Mouse (Mus musculus): ENCODE results near the gene Cckbr. TPM values are rescaled to one million over a fixed set of nuclear protein-coding genes. Genes with fewer than 3 reads are reported as not detected.
"Not testable (repeated sequence)": the region's sequence is repeated elsewhere in the genome, so short reads cannot be mapped to it uniquely, and the experiment has no call there.

Cckbr gene
- total RNA-seq, 1 experiment from 2014 or later = not detected

DNA sequence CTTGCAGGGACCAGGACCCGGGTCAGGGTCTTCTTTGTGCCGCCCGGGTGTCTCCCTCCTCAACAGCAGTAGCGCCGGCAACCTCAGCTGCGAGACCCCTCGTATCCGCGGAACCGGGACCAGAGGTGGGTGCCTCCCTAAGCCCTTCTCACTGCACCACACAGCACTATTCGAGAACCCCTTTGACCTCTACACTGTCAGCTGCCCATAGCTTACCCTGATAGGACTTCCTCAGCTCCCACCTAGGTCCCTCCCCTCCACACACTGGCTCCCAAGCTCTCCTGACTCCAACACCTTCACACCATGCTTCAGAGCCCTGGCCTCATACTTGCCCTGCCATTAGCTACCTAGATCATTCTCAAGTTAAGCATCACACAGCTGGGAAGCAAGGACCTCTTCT lies 520 bp downstream of the Cckbr start:
- peak; percentile 17 to 28; a peak in 1 of 4 replicates for ATAC-seq (replicated peaks in 1 of 2; ENCODE audit: insufficient read depth in 1 of 2, low FRiP score in 2 of 2, low TSS enrichment in 1 of 2, low read depth in 1 of 2, poor library complexity in 2 of 2, severe bottlenecking in 2 of 2)

DNA sequence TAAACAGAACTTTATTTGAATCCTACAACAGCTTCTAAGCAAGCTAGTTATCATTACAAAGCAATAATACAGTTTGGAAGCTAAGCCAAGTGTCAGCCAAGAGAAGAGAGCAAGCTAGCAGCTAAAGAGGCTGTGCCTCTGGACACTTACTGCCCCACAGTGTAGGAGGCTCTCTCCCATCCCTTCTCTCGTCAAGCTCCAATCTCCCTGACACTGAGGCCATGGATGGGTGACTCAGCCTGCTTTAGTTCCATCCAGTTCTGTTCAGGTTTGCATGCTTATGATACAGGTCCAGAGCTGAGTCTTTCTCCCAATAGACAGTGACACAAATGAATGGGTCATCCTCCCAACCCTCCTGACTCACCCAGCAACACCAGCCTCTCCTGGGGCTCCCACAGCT lies 6.5 kb downstream of the Cckbr start:
- ATAC-seq (replicated peaks in 1 of 2; ENCODE audit: insufficient read depth in 1 of 2, low FRiP score in 2 of 2, low TSS enrichment in 1 of 2, low read depth in 1 of 2, poor library complexity in 2 of 2, severe bottlenecking in 2 of 2) = no peak

DNA sequence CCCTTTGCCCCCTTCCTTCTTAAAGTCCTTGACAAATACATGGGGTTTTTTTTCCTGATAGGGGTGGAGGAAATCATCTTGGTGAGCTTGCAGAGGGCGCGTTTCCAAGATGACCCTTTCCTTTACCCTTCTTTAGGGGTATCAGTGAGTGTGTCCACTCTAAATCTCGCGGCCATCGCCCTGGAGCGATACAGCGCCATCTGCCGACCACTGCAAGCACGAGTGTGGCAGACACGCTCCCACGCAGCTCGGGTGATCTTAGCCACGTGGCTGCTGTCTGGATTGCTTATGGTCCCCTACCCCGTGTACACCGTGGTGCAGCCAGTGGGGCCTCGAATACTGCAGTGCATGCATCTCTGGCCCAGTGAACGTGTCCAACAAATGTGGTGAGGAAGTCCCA lies 8.3 kb downstream of the Cckbr start:
- no peak for ATAC-seq (replicated peaks in 1 of 2; ENCODE audit: insufficient read depth in 1 of 2, low FRiP score in 2 of 2, low TSS enrichment in 1 of 2, low read depth in 1 of 2, poor library complexity in 2 of 2, severe bottlenecking in 2 of 2)

DNA sequence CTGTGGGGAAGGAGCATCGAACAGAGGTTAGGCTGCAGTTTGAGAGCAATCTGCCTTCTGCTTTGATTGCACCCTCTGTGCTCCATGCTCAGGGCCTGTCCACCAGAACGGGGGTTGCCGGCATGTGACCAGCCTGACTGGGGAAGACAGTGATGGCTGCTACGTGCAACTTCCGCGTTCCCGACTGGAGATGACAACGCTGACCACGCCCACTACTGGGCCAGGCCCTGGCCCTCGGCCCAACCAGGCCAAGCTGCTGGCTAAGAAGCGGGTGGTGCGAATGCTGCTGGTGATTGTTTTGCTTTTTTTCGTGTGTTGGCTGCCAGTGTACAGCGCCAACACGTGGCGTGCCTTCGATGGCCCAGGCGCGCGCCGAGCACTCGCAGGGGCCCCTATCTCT lies 9.3 kb downstream of the Cckbr start:
- no peak for ATAC-seq (replicated peaks in 1 of 2; ENCODE audit: insufficient read depth in 1 of 2, low FRiP score in 2 of 2, low TSS enrichment in 1 of 2, low read depth in 1 of 2, poor library complexity in 2 of 2, severe bottlenecking in 2 of 2)

DNA sequence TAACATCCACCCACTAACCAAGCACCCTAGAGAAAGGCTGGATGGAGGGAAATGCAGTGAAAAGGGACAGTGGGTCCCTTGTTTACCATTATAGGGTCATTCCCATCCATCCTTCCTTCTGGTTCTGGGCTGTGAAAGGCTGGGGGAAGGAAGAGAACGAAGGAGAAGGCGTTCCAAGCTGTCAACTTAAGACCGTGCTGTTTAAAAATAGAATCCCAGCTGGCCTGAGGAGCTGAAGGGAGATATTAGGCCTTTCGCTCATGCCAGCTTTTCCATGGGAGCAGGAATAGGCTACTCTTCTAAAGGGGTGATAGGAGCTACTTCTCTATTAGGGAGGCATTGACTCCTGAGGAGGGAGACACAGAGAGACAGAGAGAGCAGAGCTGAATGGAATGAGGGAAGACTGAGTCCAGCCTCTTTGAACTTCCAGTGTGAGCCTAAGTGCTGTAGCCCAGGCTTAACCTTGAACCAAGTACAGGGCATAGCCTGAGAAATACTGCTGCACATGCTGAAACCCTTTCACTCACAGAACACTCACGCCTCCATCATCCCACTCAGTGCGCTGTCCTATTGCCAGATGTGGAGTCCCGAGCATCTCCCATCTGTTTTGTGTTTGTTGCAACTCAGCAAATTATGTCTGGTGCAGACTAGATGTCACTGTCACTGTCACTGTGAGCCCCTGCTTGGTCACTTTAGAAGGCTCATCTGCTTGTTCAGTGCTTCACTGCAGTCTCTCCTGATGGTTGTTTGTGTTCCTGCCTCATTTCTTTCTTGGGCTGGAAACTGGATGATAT lies 12.6 kb downstream of the Cckbr start:
- ATAC-seq (replicated peaks in 1 of 2; ENCODE audit: insufficient read depth in 1 of 2, low FRiP score in 2 of 2, low TSS enrichment in 1 of 2, low read depth in 1 of 2, poor library complexity in 2 of 2, severe bottlenecking in 2 of 2) = no peak

DNA sequence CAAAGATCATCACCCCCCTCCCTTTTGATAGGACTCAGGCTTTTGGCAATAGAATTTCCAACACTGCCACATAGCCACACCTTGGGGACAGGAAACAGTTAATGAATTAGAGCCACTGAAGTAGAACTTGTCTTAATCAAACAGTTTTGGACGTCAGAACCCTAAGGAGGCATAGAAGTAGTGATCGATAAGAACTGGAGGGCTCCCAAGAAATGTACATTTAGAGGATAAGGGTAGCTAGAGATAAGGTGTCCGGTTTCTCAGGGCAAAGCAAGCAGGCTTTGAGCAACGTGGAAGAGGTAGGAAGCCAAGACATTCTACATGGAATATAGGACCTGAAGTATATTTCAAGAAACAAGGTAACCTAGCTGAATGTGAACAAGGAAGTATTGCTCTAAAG lies 15.9 kb downstream of the Cckbr start:
- no peak for ATAC-seq (replicated peaks in 1 of 2; ENCODE audit: insufficient read depth in 1 of 2, low FRiP score in 2 of 2, low TSS enrichment in 1 of 2, low read depth in 1 of 2, poor library complexity in 2 of 2, severe bottlenecking in 2 of 2)

DNA sequence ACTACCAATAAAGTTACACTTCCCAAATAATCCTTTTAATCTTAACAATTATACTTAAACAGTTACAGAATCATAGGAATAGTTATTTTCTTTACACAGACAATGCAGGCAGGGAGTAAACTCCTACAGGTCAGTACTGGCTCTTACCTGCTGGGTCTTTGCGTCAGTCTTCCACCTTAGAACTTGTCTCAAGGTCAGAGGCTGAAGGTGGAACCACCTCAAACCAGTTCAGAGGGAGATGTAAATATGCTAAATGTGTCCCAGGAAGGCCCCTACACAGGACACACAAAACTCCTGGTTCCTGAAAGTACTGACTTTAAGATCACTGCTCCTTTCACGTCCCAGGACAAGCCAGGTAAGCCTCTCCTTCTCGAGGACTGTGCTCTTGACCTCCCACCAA lies 19.5 kb downstream of the Cckbr start:
- ATAC-seq (replicated peaks in 1 of 2; ENCODE audit: insufficient read depth in 1 of 2, low FRiP score in 2 of 2, low TSS enrichment in 1 of 2, low read depth in 1 of 2, poor library complexity in 2 of 2, severe bottlenecking in 2 of 2) = no peak

DNA sequence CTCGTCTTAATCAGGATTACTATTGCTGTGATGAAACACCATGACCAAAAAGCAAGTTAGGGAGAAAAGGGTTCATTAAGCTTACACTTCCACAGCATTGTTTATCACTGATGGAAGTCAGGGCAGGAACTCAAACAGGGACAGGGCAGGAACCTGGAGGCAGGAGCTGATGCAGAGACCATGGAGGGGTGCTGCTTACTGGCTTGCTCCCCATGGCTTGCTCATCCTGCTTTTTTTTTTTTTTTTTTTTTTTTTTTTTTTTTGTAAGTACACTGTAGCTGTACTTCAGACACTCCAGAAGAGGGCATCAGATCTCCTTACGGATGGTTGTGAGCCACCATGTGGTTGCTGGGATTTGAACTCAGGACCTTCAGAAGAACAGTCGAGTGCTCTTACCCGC lies 27.8 kb downstream of the Cckbr start:
- ATAC-seq (replicated peaks in 1 of 2; ENCODE audit: insufficient read depth in 1 of 2, low FRiP score in 2 of 2, low TSS enrichment in 1 of 2, low read depth in 1 of 2, poor library complexity in 2 of 2, severe bottlenecking in 2 of 2) = not testable (repeated sequence)

DNA sequence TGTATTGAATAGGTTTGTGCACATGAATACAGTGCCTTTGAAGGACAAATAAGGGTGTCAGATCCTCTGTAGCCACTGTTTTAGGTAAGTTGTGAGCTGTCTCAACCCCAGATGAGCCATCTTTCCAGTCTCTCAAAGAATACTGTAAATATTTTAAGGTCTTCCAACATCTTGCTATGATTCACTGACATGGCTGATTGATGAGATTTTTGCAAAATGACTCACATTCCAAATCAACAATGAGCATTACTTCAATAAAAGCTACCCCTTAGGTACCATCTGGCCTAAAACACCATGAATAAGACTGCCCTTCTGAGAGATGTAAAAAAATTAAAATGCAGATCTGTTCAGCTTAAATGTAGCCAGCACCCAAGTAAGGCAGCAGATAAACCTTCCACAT lies 33.0 kb downstream of the Cckbr start:
- ATAC-seq (replicated peaks in 1 of 2; ENCODE audit: insufficient read depth in 1 of 2, low FRiP score in 2 of 2, low TSS enrichment in 1 of 2, low read depth in 1 of 2, poor library complexity in 2 of 2, severe bottlenecking in 2 of 2) = no peak

DNA sequence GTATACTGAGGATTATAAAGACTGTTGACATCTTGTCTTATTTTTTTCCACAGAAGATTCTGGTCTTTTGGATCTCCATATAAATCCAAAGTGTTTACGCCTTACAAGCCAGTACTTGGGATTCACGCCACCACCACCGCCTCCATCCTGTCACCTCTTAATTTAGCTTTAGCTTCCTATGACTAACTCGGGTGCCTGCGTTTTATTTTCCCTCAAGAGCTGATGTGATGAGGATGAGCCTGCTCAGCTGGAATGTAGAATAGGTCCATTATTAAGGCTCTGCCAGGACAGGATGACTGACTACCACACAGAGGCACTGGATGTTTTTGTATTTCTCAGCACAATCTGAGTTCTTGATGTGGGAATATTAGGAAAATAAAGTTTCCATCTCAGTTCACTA lies 40.0 kb downstream of the Cckbr start:
- ATAC-seq (replicated peaks in 1 of 2; ENCODE audit: insufficient read depth in 1 of 2, low FRiP score in 2 of 2, low TSS enrichment in 1 of 2, low read depth in 1 of 2, poor library complexity in 2 of 2, severe bottlenecking in 2 of 2) = not testable (repeated sequence)

DNA sequence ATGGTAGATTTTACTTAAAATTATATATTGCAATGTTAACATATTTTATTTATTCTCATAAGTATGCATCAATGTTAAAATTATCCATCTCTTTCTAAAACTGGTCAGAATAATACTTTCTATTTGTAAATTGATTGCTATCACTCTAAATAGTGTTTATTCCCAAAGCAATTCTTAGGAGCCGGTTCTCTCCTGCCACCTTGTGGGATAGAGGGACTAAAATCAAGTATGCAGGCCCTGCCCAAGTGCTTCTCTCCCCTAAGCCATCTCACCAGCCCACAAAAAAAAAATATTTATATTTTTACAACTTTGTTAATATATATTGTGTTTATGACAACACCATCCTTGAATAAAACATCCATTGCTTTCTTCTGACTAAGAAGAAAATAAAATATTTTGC lies 47.1 kb downstream of the Cckbr start:
- ATAC-seq (replicated peaks in 1 of 2; ENCODE audit: insufficient read depth in 1 of 2, low FRiP score in 2 of 2, low TSS enrichment in 1 of 2, low read depth in 1 of 2, poor library complexity in 2 of 2, severe bottlenecking in 2 of 2) = no peak

DNA sequence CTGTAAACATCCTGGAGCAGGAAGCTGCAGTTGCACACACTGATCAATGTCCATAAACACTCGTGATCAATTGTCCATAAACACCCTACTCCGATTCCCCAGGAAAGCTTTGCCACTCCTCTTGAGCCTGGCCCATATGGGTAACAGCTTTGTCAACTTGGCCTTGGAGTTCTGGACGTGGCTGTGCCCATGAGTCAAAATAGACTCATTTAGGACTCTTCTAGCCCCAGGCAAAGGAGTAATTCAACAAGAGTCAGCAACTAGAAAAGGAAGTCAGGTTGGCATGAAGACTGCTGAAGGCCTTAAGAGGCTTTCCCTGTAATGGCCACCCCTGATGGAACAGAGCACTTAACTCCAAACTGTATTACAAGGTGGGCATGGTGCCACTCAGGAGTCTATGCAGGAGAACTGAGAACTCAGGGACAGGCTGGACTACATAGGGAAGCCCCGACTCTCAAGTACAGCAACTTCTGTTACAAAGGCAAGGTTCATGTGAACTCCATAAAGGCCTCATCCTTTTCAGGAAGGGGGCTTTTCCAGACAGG lies 49.3 kb downstream of the Cckbr start:
- ATAC-seq (replicated peaks in 1 of 2; ENCODE audit: insufficient read depth in 1 of 2, low FRiP score in 2 of 2, low TSS enrichment in 1 of 2, low read depth in 1 of 2, poor library complexity in 2 of 2, severe bottlenecking in 2 of 2) = no peak

DNA sequence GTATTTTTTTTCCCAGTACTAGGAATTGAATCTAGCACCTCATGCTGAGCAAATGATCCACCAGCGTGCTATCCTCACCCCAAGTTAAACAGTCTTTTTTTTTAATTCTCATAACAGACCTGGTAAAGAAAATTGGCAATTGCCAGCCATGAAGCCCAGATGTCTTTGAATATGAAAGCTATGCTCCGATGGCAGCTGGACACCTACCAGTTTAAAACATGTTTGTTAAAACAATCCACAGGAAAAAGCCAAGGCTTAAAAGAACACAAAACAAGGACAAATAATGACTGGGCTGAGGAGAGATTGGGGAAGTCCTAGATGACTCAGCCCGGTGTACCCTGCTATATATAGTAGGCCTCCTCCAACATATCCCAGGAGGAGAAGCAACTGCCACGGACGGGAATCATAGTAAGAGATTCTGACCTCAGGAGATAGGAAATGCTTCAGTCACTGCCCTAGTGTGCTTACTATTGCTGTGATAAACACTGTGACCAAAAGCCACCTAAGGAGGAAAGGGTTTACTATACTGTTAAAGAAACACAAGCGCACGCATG lies 49.9 kb downstream of the Cckbr start:
- no peak for ATAC-seq (replicated peaks in 1 of 2; ENCODE audit: insufficient read depth in 1 of 2, low FRiP score in 2 of 2, low TSS enrichment in 1 of 2, low read depth in 1 of 2, poor library complexity in 2 of 2, severe bottlenecking in 2 of 2)

DNA sequence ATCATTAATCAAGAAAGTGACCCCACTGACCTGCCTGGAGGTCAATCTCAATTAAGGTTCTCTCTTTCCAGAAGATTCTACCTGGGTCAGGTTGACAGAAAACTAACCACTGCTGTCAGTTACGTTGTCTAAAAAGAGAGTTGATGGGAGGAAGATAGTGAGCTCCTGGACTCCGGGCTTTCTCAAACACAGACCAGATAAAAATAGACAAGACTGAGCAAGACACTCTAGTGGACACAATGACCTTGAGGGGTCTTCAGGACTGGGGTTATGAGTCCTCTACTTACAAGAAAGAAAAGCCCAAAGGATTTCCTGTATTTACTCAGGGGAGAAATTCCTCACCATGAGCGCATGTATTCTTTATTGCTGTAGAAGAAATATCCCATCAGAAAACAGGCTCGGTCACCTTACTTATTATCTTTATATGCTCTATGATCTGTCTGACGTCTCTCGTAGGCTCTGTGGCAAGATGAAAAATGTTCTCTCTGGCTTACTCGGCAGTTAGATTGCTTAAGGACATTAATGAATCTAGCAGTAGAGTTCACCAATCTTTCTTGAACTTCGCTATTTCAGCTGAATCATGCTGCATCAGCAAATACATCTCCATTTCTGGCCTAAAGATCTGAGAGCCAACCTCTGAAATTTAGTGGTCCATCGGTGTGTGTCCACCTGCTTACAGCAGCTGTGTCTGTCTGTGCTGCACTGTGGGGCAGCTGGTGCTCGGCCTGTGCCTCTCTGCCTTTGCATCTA lies 51.3 kb downstream of the Cckbr start:
- no peak for ATAC-seq (replicated peaks in 1 of 2; ENCODE audit: insufficient read depth in 1 of 2, low FRiP score in 2 of 2, low TSS enrichment in 1 of 2, low read depth in 1 of 2, poor library complexity in 2 of 2, severe bottlenecking in 2 of 2)

DNA sequence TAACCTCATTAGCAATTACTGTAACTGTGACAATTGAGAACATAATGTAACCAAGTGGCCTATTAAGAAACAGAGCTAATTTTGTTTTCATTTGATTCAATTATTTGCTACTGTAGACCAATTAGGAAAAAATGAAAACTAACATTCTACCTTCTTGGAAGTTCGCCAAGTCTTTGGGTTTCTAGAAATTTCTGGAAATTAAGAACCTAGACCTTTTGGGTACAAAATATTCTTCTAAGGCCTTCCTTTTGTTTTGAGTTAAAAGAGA lies 51.8 kb downstream of the Cckbr start:
- ATAC-seq (replicated peaks in 1 of 2; ENCODE audit: insufficient read depth in 1 of 2, low FRiP score in 2 of 2, low TSS enrichment in 1 of 2, low read depth in 1 of 2, poor library complexity in 2 of 2, severe bottlenecking in 2 of 2) = no peak

DNA sequence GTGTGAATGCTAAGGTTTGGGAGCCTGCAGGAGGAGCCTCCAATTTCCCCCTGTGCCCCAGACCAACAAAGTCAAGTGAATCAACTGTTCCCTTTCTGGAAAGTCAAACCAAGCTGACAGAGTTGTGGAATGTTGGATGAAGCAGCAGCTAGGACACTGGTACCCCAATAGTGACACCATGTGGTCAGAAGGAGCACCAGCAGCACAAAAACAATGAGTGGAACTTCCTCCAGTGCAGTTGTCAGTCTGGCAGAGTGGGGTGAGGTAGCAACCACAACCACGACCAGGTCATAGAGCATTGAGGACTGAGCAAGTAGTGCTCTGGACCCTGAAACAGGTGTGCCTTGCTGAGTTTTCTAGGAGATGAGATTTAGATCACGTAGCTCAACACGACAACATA lies 52.3 kb downstream of the Cckbr start:
- ATAC-seq (replicated peaks in 1 of 2; ENCODE audit: insufficient read depth in 1 of 2, low FRiP score in 2 of 2, low TSS enrichment in 1 of 2, low read depth in 1 of 2, poor library complexity in 2 of 2, severe bottlenecking in 2 of 2) = peak; percentile 72 to 85

DNA sequence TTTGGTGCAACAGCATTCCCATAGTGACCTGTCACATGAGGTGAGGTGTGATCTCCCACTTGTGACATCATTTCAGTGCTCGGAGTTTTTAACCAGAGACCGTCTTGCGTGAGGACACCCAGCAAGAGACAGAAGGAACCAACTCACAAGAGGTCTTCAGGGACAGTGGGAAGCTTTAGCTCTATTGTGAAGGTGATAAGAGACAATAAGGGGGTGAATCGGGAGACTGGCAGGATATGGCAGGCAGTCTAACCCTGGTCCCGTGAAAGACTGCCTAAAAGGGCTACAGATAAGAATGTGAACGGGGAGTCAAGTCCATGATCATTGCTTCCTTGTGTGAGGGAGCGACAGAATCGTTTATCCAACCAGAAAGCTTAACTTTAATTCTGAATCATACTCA lies 52.8 kb downstream of the Cckbr start:
- ATAC-seq (replicated peaks in 1 of 2; ENCODE audit: insufficient read depth in 1 of 2, low FRiP score in 2 of 2, low TSS enrichment in 1 of 2, low read depth in 1 of 2, poor library complexity in 2 of 2, severe bottlenecking in 2 of 2) = no peak

DNA sequence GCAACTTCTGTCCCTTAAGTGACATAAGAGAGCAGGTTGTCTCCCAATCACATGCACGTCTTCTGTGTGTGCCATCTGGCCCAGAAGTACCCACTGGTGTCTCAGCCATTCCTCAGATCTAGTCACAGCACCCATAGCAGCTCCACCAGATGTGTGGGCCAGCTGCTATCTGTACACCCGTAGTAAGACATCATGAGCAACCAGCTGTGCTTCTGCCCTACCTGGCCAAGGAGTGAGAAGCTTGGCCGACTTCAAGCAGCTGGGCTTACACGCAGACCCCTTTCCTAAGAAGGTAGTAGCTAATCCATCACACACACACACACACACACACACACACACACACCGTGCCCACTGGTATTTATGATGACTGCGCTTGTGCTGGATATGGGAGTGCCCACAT lies 53.7 kb downstream of the Cckbr start:
- ATAC-seq (replicated peaks in 1 of 2; ENCODE audit: insufficient read depth in 1 of 2, low FRiP score in 2 of 2, low TSS enrichment in 1 of 2, low read depth in 1 of 2, poor library complexity in 2 of 2, severe bottlenecking in 2 of 2) = no peak

Data from hematopoietic stem cell, adult 5-6 weeks (primary cell).